Mouse (Mus musculus): ENCODE data around the gene Rsg1. TPM values are rescaled to one million over a fixed set of nuclear protein-coding genes. Genes with fewer than 3 reads are reported as not detected.

Rsg1 gene
- total and polyA plus RNA-seq, 3 experiments, result 1.1 to 4.5 (median 3.2) TPM

- Histone ChIP-seq H3K27me3 (replicated peaks) (peaks cover 43% of the 10 kb centered on the region), H3K4me1 (ENCODE audit: control insufficient read depth in 1 of 2, insufficient read depth in 2 of 2) (no peaks in the 10 kb centered on the region), H3K79me2 (replicated peaks; ENCODE audit: control insufficient read depth, extremely low read depth, insufficient read depth, poor library complexity, severe bottlenecking) (no peaks in the 10 kb centered on the region), H3K27ac (ENCODE audit: insufficient read depth, low read depth) (no peak overlapping the region), H3K4me2 (ENCODE audit: insufficient read depth, low read depth, poor library complexity, severe bottlenecking) (no peak overlapping the region), H3K9ac (ENCODE audit: insufficient read depth, low read depth) (no peak overlapping the region), H3K36me3 (replicated peaks in 1 of 2; ENCODE audit: control insufficient read depth in 1 of 2, insufficient read depth in 1 of 2, low read length in 1 of 2) (no peaks in the 10 kb centered on the region), H3K4me3 (replicated peaks in 1 of 3; ENCODE audit: low read depth in 2 of 3, low read length in 2 of 3, poor library complexity in 1 of 3) (no peak overlapping the region), H3K9me3 (replicated peaks; ENCODE audit: low read length) (peaks cover 29% of the 10 kb centered on the region)
- in situ Hi-C loops (cut with MboI; ENCODE audit: low pct_ligation_motif_present, low pct_unique_long_range_greater_than_20kb, low sequenced_read_pairs) (no loop called here), dilution Hi-C loops (cut with MboI; ENCODE audit: extremely low pct_ligation_motif_present, extremely low pct_unique_long_range_greater_than_20kb, low sequenced_read_pairs) (no loop called here)
- DNase-seq (ENCODE audit: extremely low read depth), result no peak
- TF ChIP-seq MAFK (IDR thresholded peaks at IDR 0.05; ENCODE audit: insufficient replicate concordance, low read length) (no peak), ELF1 (IDR thresholded peaks at IDR 0.05; ENCODE audit: low read depth, low read length) (no peak), MYC (IDR thresholded peaks at IDR 0.05; ENCODE audit: low read depth, low read length) (no peak), TCF12 (IDR thresholded peaks at IDR 0.05; ENCODE audit: low read depth, low read length) (no peak), POLR2AphosphoS2 (IDR thresholded peaks at IDR 0.05; ENCODE audit: low read depth, low read length) (no peak), SMC3 (IDR thresholded peaks at IDR 0.05; ENCODE audit: low read depth, low read length) (no peak), HCFC1 (IDR thresholded peaks at IDR 0.05; ENCODE audit: low read depth, low read length) (no peak), BHLHE40 (IDR thresholded peaks at IDR 0.05; ENCODE audit: low read depth, low read length) (no peak), PAX5 (IDR thresholded peaks at IDR 0.05; ENCODE audit: low read length) (no peak), RCOR1 (conservative IDR thresholded peaks at IDR 0.05; ENCODE audit: low read depth, low read length) (no peak)
Observed at GRCm38 (mm10) chr4:141262906-141263637, 49.3 kb downstream of the Rsg1 start.

DNA sequence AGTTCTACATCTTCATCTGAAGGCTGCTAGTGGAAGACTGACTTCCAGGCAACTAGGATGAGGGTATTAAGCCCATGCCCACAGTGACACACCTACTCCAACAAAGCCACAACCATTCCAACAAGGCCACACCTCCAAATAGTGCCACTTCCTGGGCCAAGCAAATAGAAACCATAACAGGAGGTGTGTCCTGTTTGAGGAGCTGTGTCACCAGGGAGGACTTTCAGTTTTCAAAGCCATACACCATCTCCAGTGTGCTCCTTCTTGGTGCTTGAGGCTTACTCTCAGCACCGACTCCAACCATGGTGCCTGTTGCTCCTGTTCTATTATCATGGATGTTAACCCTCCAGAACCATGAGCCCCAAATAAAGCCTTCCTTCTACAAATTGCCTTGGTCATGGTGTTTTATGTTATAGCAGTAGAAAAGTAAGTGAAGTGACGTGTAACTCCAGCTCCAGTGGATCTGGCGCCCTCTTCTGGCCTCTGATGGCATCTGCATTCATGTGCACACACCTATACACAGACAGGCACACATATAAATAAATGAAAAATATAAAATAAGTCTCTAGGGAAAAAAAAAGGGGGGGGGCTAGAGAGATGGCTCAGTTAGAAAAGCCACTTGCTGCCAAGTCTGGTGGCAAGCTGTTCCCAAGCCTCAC is 52.4 kb downstream of the Rsg1 start:
- no peak overlapping the region for H3K27ac ChIP-seq (ENCODE audit: insufficient read depth, low read depth)
- TF ChIP-seq IRF4 (IDR thresholded peaks at IDR 0.05; ENCODE audit: low read depth, low read length) (no peak), TBP (conservative IDR thresholded peaks at IDR 0.05; ENCODE audit: low read depth, low read length) (no peak), ETS1 (conservative IDR thresholded peaks at IDR 0.05; ENCODE audit: low read depth, low read length) (no peak), POLR2AphosphoS2 (IDR thresholded peaks at IDR 0.05; ENCODE audit: low read depth, low read length) (no peak), MYC (IDR thresholded peaks at IDR 0.05; ENCODE audit: low read depth, low read length) (no peak), KAT2A (IDR thresholded peaks at IDR 0.05; ENCODE audit: insufficient replicate concordance, low read length) (no peak), EP300 (IDR thresholded peaks at IDR 0.05; ENCODE audit: low read length) (no peak), SMC3 (IDR thresholded peaks at IDR 0.05; ENCODE audit: low read depth, low read length) (no peak), POLR2A (IDR thresholded peaks at IDR 0.05; ENCODE audit: low read depth, low read length) (no peak), MAX (IDR thresholded peaks at IDR 0.05; ENCODE audit: low read length) (no peak), MEF2A (IDR thresholded peaks at IDR 0.05; ENCODE audit: borderline replicate concordance, low read depth, low read length) (no peak), USF1 (IDR thresholded peaks at IDR 0.05; ENCODE audit: low read depth, low read length) (no peak), ZKSCAN1 (IDR thresholded peaks at IDR 0.05; ENCODE audit: borderline replicate concordance, low read depth, low read length) (no peak), CHD2 (IDR thresholded peaks at IDR 0.05; ENCODE audit: low read length) (no peak), ELF1 (IDR thresholded peaks at IDR 0.05; ENCODE audit: low read depth, low read length) (no peak), USF2 (conservative IDR thresholded peaks at IDR 0.05; ENCODE audit: low read depth, low read length) (no peak), MXI1 (IDR thresholded peaks at IDR 0.05; ENCODE audit: low read depth, low read length) (no peak), TCF12 (IDR thresholded peaks at IDR 0.05; ENCODE audit: low read depth, low read length) (no peak), CTCF (conservative IDR thresholded peaks at IDR 0.05 in 1 of 2, IDR thresholded peaks at IDR 0.05 in 1 of 2; ENCODE audit: low read depth in 2 of 2, low read length in 2 of 2) (no peak)
- peaks cover 33% of the 10 kb centered on the region for H3K27me3 ChIP-seq (replicated peaks)
- H3K9me3 ChIP-seq (replicated peaks; ENCODE audit: low read length), result peaks cover 29% of the 10 kb centered on the region
- dilution Hi-C loops (cut with MboI; ENCODE audit: extremely low pct_ligation_motif_present, extremely low pct_unique_long_range_greater_than_20kb, low sequenced_read_pairs), result no loop called here
- no peaks in the 10 kb centered on the region for H3K4me1 ChIP-seq (ENCODE audit: control insufficient read depth in 1 of 2, insufficient read depth in 2 of 2)
- H3K9ac ChIP-seq (ENCODE audit: insufficient read depth, low read depth), result no peak overlapping the region
- no peak overlapping the region for H3K4me2 ChIP-seq (ENCODE audit: insufficient read depth, low read depth, poor library complexity, severe bottlenecking)
- no peak for DNase-seq (ENCODE audit: extremely low read depth)
- no peaks in the 10 kb centered on the region for H3K79me2 ChIP-seq (replicated peaks; ENCODE audit: control insufficient read depth, extremely low read depth, insufficient read depth, poor library complexity, severe bottlenecking)
- no peaks in the 10 kb centered on the region for H3K36me3 ChIP-seq (replicated peaks in 1 of 2; ENCODE audit: control insufficient read depth in 1 of 2, insufficient read depth in 1 of 2, low read length in 1 of 2)
- no peak overlapping the region for H3K4me3 ChIP-seq (replicated peaks in 1 of 3; ENCODE audit: low read depth in 2 of 3, low read length in 2 of 3, poor library complexity in 1 of 3)
- in situ Hi-C loops (cut with MboI; ENCODE audit: low pct_ligation_motif_present, low pct_unique_long_range_greater_than_20kb, low sequenced_read_pairs), result no loop called here
